Mouse (Mus musculus) hematopoietic stem cell, adult 5-6 weeks (primary cell): ENCODE measurements around the gene Med10. TPM values are rescaled to one million over a fixed set of nuclear protein-coding genes. Genes with fewer than 3 reads are reported as not detected.

ENCODE experiments used
- ATAC-seq, 2 experiments: fragments of 125-278 bp in 1 of 2; replicated peaks in 1 of 2; 2 replicates each; pipeline ENCODE4 v1.8.0; 2016 to 2017; ENCODE audit warnings: inconsistent platforms in 2 of 2, mild to moderate bottlenecking in 2 of 2, moderate number of reproducible peaks in 2 of 2, low read depth in 1 of 2, moderate TSS enrichment in 1 of 2; ENCODE audit not compliant: low FRiP score in 2 of 2, poor library complexity in 2 of 2, severe bottlenecking in 2 of 2, insufficient read depth in 1 of 2, low TSS enrichment in 1 of 2
- total RNA-seq: library from RNA; stranded (forward); fragments of 172-1452, 232-1000 nt; gene quantifications from 2 replicates; pipeline ENCODE4 v1.2.3, GENCODE M21; 2017

Med10 gene
- total RNA-seq, result 54.4 and 59.7 TPM in 2 replicates

GRCm38 (mm10) chr13:69802095-69802494 is at the start of gene Med10:
Gene Med10, plus strand, starts transcription at chr13:69802395.
- no peak for ATAC-seq

- ATAC-seq, result no peak
Measured at GRCm38 (mm10) chr13:69752875-69753274, 49.3 kb upstream of the Med10 start.

GRCm38 (mm10) chr13:69758979-69759378 is 43.2 kb upstream of the Med10 start:
- ATAC-seq, result no peak

- ATAC-seq, result no peak
Measured at GRCm38 (mm10) chr13:69761393-69761792, 40.8 kb upstream of the Med10 start.

- ATAC-seq, result no peak
Measured at GRCm38 (mm10) chr13:69764646-69765045, 37.5 kb upstream of the Med10 start.

GRCm38 (mm10) chr13:69768152-69768551 is 34.0 kb upstream of the Med10 start:
- no peak for ATAC-seq

- ATAC-seq, result no peak
Measured at GRCm38 (mm10) chr13:69770538-69771456, 31.4 kb upstream of the Med10 start.

- ATAC-seq, result no peak
Measured at GRCm38 (mm10) chr13:69772358-69772757, 29.8 kb upstream of the Med10 start.

GRCm38 (mm10) chr13:69778221-69778620 is 24.0 kb upstream of the Med10 start:
- no peak for ATAC-seq

GRCm38 (mm10) chr13:69788704-69789103 is 13.5 kb upstream of the Med10 start:
- peak; percentile 70 to 84 for ATAC-seq

GRCm38 (mm10) chr13:69791814-69792213 is 10.4 kb upstream of the Med10 start:
- ATAC-seq, result no peak

GRCm38 (mm10) chr13:69792541-69793009 is 9.6 kb upstream of the Med10 start:
- no peak for ATAC-seq

GRCm38 (mm10) chr13:69794808-69795207 is 7.4 kb upstream of the Med10 start:
- ATAC-seq, result no peak

- peak; percentile 53 to 71 for ATAC-seq
Measured at GRCm38 (mm10) chr13:69809681-69810611, 7.8 kb downstream of the Med10 start.

GRCm38 (mm10) chr13:69810936-69811680 is 8.9 kb downstream of the Med10 start:
- no peak for ATAC-seq

GRCm38 (mm10) chr13:69813870-69814269 is 11.7 kb downstream of the Med10 start:
- ATAC-seq, result peak; percentile 65 to 80

GRCm38 (mm10) chr13:69818306-69818705 is 16.1 kb downstream of the Med10 start:
- ATAC-seq, result no peak
